Mouse (Mus musculus): ENCODE results near the gene Eml1.

Eml1 gene

DNA sequence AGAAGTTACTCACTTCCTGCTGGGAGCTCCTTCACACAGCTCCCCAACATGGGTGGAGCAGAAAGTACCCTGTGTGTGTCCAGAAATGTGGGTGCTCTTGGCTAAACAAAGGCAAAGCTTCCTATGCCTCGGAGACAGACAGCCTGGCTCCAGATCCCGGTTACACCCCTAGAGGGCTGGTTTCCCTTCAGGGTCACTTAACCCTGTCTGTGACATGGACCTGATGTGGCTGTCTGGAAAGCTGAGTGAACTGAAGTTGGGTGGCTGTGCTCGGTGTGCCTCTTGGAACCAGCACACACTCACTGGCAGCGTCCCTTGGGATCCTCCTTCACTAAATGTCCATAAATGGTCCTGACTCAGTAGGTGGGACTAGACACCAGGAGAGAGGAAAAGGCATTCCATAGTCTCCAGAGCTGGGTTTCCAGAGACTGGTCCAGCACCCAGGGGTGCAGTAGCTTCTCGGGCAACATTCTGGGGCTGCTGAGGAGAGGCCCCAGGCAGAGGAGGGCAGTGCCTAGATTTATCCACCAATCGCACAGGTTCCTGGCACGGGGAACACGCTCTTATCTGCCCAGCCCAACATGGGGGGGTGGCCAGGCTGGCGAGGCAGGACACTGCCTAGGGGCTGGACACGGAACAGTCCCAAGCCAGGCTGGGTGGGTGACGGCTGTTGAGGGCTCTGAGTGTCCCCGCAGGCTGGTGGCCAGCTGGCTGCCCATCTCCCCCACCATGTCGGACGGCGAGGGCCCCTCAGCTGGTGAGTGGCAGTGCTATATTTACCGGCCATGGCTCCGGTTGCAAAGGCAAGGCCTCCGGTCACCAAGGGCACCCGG, at the start of gene Eml1:
Gene Eml1, plus strand, starts transcription at position 362 of the 833 bp plus-strand sequence.
- in situ Hi-C loops (cut with MboI, MseI): no loop called here

DNA sequence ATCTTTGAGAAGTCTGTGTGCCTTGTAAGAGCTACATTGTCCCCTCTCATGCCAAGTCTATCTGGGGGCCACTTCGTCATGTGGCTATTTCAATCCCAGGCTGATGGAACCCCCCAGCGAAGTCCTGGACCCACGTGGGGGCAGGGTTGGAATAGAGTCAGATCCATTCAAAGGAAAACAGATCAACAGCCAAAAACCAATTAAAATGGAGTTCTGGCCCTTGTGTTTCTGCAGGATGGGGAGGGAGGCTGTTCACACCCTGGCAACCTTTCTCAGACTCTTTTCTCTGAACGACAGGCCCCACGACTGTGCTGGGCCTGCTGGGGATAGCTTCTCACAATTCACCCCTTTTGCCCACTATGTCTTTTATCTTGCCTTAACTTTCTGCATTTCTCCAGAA, 44.4 kb upstream of the Eml1 start:
- in situ Hi-C loops (cut with MboI, MseI): loop anchor here (10.0 kb wide), 1 partner anchor 168 kb away; no protein-coding TSS in a partner anchor

DNA sequence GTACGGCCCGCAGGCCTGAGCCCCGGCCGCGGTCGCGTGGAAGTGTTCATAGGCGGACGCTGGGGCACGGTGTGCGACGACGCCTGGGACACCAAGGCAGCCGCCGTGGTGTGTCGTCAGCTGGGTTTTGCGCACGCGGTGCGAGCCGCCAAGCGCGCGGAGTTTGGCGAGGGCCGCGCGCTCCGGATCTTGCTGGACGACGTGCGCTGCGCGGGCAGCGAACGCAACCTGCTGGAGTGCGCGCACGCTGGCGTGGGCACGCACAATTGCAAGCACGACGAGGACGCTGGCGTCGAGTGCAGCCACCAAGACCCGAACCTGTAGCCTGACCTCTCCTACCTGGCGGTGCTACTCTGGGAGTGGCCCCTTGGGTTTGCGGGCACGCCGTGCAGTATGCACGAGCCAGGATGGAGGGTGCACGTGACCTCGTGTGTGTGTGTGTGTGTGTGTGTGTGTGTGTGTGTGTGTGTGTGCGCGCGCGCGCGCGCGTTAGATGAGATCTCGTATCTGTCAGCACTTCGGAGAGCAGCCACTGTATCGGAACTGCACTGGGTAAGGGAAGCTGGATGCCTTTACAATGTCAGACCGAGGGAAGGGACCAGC, 42.8 kb upstream of the Eml1 start:
- in situ Hi-C loops (cut with MboI, MseI): loop anchor here (10.0 kb wide), 1 partner anchor 167 kb away; no protein-coding TSS in a partner anchor

DNA sequence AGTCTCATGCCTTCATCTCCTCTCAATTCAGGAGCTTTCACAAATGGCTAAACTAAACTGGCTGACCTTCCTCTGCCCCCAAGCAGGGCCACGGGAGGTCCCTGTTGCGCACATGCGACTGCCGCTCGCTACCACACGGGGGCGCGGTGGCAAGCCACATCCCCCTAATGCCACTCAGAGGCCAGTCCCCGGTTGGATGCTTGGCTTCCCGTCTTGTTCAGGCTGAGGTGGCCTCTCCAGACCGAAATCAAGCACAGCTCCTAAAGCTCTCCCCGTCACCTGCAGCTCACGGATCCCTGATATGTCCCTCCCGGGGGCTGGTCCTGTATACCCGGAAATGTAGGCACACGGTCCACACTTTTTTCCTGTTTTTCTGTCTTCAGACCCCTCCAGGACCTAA, 37.7 kb upstream of the Eml1 start:
- in situ Hi-C loops (cut with MboI, MseI): no loop called here

DNA sequence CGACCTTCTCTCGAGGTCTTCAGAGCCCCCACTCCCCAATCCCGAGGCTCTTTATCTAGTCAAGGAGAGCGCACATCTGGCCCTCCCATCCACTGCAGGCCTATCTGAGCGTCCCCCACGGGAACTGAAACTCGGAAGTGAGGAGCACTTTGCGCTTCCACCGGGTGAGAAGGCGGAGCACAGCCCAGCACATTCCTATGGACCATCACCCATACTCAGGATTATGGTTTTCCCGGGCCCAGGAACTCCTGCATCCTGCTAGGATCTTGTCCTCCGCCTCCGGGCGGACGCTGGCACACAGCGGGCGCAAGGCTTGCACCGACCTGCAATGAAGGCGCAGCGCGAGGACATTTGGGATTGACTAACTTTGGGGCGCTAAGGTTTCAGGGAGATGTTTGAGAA, 37.3 kb upstream of the Eml1 start:
- in situ Hi-C loops (cut with MboI, MseI): no loop called here

DNA sequence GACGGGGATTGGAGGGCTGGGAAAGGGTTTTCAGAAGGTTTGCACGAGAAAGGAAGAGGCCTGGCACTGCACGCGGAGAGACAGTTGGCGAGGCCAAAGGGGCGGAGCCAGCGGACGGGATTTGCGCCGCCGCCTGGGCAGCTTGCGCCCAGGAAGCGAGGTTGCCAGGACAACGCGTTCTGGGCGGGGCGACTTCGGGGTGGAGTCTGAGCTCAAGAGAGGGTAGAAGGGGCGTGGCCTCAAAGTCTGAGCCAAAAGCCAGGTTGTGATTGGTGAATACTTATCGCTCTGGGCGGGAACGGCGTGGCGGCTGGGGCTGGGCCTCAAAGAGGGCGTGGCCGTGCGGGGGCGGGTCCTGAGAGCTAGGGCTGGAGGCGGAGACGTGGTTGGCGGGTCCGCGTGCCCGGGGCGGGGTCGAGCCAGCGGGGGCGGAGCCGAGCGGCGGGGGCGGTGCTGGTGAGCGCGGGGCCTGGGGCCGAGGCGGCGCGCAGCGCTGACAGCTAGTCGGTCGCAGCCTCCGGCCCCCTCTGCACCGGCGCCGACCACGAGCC, 36.8 kb upstream of the Eml1 start, which contains the start of gene Cyp46a1:
Gene Cyp46a1, plus strand, starts transcription at position 487 of the 551 bp plus-strand sequence.
- in situ Hi-C loops (cut with MboI, MseI): no loop called here

DNA sequence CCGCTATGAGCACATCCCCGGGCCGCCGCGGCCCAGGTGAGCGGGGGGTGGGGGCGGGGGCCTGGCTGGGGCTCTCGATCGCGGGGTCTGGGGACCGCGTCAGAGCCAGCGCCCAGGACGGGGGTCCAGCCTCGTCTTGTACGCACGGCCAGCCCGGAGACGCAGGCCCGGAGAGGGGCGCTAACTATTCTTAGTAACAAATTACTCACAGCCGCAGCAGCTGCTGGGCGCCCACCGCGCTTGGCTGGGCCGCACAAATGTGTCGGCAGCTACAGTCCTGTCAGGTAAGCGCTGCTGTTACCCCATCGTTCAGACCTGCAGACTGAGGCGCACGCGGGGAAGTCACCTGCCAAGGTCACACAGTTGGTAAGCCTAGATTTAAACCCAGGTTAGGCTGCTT, 36.2 kb upstream of the Eml1 start:
- in situ Hi-C loops (cut with MboI, MseI): no loop called here

DNA sequence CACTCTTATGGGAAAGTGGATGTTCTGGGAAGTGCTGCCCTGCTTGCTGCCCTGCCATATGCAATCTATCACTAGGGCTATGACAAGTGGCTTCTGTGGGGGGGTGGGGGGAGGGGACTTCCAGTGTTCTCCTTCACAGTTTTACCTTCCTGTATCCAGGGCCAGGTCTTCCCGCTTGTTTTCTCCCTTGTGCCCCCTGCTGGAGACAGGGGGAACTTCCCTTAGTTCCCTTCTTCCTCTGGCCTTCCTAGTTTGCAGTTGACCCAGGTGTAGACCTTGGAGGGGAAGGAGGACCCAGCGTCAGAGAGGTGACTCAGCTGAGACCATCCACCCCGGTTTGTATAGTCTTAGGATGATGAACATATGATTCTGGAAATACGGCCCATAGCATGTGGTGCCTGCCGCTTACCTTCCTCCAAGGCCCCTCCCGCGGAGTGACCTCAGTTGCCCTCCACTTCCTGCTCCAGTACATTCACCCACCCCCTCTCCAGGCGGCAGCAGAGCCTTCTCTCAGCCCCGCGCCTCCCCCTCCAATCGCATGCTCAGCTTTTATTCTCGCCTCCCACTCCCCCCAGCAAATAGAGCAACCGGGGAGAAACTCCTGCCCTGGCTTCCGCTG, 32.1 kb upstream of the Eml1 start:
- in situ Hi-C loops (cut with MboI, MseI): no loop called here

DNA sequence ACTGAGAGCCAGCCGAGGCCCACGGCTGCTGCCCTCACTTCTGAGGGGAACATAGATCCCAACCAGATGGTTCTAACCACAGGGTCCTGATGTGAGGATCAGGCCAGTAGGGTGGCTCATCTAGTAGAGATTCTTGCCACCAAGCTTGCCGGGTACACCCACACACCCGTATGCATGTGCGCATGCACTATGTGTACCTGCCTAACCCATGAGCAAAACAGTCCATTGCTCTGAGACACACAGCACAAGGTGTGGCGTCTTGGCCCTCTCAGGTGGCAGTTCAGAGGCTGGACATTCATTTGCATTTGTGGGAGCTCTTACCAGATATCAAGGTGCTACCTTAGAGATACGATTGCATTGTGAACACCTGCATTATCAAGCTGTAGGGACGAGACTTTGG, 22.6 kb upstream of the Eml1 start:
- in situ Hi-C loops (cut with MboI, MseI): no loop called here

DNA sequence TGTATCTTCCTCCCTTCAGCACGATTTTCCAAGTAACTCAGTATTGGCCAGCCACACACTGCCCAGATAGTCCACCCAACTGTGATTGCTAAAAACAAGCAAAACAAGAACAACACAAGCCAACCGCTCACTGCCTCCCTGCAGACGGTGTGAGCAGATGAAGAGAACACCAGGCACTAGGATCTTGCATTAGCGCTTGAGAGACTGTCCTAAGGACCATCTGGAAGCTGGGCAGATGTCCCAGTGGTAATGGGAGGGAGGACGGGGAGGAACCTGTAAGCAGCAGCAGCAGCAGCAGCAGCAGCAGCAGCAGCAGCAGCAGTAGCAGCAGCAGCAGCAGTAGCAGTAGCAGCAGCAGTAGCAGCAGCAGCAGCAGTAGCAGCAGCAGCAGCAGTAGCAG, 21.7 kb upstream of the Eml1 start:
- in situ Hi-C loops (cut with MboI, MseI): no loop called here

DNA sequence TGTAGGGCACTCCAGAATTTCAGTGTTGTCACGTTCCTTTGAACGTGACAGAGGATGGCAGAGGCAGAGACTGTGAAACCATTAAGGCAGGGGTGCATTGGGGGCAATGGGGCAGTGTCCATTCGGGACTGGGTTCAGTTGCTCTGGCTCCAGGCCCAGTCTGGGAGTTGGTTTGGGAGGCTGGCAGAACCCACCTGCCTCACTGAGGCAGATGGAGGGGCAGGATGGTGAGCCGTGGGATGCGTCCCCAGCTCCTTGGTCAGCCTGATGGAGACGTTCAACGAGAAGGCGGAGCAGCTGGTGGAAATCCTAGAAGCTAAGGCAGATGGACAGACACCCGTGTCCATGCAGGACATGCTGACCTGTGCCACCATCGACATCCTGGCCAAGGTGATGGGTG, 19.8 kb upstream of the Eml1 start:
- in situ Hi-C loops (cut with MboI, MseI): no loop called here

DNA sequence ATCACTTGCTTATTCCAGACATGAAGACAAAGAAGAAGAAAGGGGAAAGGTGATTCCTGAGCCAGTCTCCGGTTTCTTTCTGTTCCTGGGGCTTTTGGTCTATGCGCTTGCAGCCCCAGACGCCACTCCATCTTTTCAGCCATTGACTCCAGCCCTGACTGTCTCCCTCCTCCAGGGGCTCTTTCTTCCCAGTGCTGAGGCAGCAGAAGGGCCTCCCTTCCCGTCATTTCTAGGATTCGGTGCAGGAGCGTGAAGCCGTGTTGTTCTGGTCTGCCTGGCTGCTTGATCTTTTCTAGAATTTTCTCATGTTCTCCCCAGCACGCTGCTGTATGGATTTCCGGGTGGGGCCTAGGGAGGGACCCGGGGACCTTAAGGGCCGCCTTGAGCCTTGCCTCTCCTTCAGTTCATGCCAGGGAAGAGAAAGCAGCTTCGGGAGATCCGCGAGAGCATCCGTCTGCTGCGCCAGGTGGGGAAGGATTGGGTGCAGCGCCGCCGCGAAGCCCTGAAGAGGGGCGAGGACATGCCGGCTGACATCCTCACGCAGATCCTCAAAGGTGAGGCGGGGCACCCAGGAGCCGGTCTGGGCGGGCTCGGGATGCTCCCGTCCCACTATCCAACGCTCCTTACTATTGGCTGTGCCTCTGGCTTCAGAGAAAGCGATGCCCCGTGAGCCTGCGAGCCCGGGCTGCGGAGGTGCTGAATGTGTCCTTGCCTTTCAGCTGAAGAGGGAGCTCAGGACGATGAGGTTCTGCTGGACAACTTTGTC, 18.2 kb upstream of the Eml1 start:
- in situ Hi-C loops (cut with MboI, MseI): no loop called here

DNA sequence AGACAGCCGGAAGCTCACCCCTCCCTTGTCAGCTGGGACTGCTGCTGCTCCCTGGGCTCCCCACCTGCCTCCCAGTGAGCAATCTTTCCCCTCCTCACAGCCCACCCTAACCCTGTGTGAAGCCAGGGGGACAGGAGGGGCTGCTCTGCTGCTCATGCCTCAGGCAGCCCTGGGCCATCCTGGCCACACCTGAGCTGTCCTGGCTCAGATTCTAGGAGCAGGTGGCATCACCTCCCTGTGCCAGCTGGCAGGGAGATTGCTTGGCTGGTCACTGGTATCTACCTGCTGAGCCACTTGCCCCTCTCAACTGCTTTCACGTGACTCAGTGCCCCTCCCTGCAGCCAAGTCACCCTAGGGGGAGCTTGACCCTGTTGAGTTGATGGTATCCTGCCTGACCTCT, 16.5 kb upstream of the Eml1 start:
- in situ Hi-C loops (cut with MboI, MseI): no loop called here

DNA sequence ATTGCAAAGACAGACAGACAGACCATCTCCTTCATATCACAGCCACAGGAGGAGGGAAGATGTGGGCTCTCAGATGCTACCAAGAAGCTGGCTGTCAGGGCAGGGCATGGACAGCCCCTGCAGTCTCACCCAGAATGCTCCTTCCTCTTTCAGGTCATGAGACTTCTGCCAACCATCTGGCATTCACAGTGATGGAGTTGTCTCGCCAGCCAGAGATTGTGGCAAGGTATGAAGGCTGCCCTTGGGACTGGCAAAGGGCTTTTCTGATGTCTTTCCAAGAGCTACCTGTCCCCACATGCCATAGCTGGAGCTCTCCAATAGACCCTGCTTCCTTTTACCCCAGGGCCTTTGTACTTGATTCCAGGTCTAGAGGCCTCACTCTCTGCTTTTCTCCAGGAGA, 15.5 kb upstream of the Eml1 start:
- in situ Hi-C loops (cut with MboI, MseI): no loop called here

DNA sequence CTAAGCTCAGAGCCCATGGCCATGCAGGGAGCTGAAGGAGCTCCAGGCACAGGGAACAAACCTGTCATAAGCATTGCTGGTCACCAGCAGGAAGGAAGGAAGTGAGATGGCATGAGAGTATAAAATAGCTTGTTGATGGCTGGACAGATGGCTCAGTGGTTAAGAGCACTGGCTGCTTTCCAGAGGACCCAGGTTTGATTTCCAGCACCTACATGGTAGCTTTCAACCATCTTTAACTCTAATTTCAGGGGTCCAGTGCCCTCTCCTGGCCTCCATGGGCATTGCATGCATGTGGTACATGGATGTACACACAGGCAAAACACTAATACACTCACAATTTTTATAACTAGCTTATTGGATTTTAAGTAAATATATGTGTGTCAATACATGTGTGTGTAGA, 14.8 kb upstream of the Eml1 start:
- in situ Hi-C loops (cut with MboI, MseI): no loop called here

DNA sequence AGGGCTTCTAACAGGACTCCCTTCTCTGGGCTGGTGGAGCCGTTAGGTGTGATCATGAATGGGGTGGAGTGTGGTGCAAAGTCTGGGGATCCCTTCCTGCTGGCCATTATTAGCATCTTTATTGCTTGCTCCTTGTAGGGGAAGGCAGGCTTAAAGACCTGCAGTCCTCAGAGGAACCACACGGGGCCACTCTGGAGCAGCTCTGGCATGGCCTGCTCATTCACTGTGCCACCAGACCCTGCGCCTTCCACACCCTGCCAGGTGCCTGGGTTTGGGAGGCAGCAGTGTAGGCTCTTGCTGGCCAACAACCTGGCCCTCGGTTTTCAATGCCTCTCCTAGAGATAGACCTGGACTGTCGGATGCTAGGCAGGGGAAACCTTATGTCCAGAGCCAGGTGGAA, 7.0 kb upstream of the Eml1 start:
- in situ Hi-C loops (cut with MboI, MseI): loop anchor here (5.0 kb wide), 1 partner anchor 134 kb away; no protein-coding TSS in a partner anchor

DNA sequence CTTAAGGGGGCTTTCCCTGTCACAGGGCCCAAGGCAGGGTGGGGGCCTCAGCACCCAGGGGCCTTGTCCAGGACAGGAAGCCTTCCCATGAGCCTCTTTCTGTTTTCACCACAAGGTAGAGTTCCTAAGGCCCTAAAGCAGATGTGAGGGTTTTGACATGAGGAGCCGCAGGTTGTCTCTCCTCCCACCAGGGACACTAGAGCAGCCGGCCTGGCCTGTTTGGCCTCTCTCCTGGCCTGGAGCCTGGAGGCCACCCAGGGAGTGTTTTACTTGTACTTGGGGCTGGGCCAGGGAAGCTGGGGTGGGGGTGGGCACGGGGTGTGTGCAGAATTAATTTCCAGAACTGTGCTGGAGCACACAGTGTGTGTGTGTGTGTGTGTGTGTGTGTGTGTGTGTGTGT, 5.4 kb upstream of the Eml1 start:
- in situ Hi-C loops (cut with MboI, MseI): no loop called here

DNA sequence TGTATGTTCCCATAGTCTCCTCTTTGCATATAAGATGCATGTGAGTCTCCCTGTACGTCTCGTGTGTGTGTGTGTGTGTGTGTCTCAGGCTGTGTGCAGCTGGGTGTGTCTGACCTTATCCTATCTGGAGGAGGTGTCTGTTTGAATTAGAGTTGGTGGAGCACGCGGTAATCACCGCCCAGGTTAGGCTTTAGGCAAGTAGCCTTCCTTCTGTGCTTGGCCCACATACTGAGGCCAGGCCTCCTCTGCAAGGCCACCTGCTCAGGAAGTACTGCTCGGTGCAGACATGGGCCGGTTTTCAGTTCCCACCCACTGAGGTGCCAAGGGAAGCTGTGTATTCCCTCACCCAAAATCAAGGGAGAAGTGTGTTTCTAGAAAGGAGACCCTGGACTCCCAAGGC, 4.9 kb upstream of the Eml1 start:
- in situ Hi-C loops (cut with MboI, MseI): no loop called here

DNA sequence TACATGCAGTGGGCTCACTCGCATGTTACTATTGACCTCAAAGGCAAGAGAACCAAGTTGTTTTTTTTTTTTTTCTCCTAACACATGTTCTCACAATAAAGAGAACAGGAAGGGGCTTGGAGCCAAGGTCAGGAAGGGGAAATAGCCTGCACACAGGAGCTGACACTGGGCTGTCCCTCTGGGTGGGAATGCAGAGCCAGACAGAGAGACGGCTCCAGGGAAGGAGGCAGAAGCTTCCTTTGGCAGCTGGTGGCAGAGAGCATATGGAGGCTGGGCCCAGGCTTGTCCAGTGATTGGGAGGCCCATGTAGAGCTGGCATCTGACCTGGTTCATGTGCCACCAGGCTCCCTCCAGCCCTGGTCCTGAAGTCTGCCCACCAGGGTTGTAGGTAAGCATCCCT, 2.8 kb upstream of the Eml1 start:
- in situ Hi-C loops (cut with MboI, MseI): no loop called here

DNA sequence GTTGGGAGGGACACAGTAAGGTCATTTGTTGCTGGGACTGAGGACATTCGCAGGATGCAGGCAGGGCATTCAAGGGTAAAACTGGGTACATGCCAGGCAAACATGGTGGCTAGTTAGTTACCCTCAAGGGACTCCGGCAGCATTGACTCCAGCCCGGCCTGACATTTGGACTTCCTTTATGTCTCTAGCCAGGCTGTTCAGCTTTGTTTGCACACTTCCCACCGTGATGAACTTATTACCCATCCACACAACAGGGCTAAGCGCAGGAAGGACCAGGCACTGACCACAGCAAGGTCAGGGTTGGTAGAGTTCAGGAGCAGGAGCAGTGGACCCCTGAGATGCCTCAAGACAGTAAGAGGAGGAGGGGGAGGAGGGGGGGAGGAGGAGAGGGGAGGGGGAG, 1.8 kb upstream of the Eml1 start:
- in situ Hi-C loops (cut with MboI, MseI): no loop called here

DNA sequence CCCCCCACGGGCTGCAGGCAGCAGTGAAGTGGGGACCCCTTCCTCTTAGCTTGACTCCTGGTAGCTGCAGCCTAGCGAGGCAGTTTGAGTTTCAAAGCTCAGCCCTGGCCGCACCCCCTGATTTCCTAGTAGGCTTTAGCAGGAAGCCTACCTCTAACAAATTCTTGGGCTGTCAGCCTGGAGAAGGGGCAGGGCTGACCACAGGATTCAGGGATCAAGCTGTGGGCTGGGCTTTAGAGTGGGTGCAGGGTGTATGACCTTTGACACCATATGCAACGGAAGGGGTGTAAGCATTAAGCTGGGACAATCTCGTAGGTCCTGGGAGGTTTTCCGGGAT, 640 bp downstream of the Eml1 start:
- in situ Hi-C loops (cut with MboI, MseI): no loop called here

DNA sequence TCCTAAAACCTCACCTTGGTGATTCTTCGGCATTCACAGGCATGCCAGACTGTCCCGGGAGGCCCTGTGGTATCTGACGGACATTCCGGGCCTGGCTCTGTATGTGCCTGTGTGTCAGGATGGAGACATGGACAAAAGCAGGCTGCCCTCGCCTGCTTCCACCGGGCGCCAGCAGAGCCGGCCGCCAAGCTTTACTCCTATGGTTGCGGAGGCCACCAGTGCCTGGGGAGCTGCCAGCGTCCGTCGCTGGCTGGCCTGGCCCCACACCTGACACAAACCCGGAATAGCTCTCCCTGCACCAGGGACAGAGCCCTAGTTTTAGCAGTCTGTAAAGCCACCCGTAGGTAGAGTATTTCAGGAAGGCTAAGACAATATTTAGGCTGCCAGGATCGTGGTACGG, 1.5 kb downstream of the Eml1 start:
- in situ Hi-C loops (cut with MboI, MseI): no loop called here

All from T-helper 2 cell (primary cell).